Mouse (Mus musculus) intestine, postnatal 0 days (tissue): ENCODE results near the gene Retsat. TPM values are rescaled to one million over a fixed set of nuclear protein-coding genes. Genes with fewer than 3 reads are reported as not detected.

Experiments used
- ATAC-seq: fragments of 200-750 bp; cut with Nextera tagmentation; 2 replicates; pipeline ENCODE4 v1.8.0; 2017; ENCODE audit warnings: mild to moderate bottlenecking, moderate TSS enrichment, moderate library complexity
- H3K27ac ChIP-seq: fragments of 300-500 bp; sonication (generic); 2 replicates; pipeline ENCODE4 v1.5.1; 2014; ENCODE audit warnings: mild to moderate bottlenecking, low read depth, low read length, moderate library complexity
- H3K27me3 ChIP-seq: fragments of 300-500 bp; sonication (generic); replicated peaks from 2 replicates; pipeline ENCODE4 v1.6.1; 2014; ENCODE audit warnings: low read length, mixed read lengths; ENCODE audit not compliant: control insufficient read depth, insufficient read depth
- H3K36me3 ChIP-seq: fragments of 300-500 bp; sonication (generic); 2 replicates; pipeline ENCODE4 v1.6.1; 2014; ENCODE audit warnings: mild to moderate bottlenecking, moderate library complexity; ENCODE audit not compliant: control insufficient read depth, insufficient read depth
- H3K4me1 ChIP-seq: fragments of 300-500 bp; sonication (generic); replicated peaks from 2 replicates; pipeline ENCODE4 v1.6.1; 2014; ENCODE audit warnings: antibody characterized with exemption, low read length, mixed read lengths; ENCODE audit not compliant: control insufficient read depth, insufficient read depth
- H3K4me2 ChIP-seq: fragments of 300-500 bp; sonication (generic); replicated peaks from 2 replicates; pipeline ENCODE4 v1.6.1; 2014; ENCODE audit warnings: low read depth, mild to moderate bottlenecking, moderate library complexity
- H3K4me3 ChIP-seq: fragments of 300-500 bp; sonication (generic); 2 replicates; pipeline ENCODE4 v1.5.1; 2014; ENCODE audit warnings: low read depth, low read length
- H3K9ac ChIP-seq: fragments of 300-500 bp; sonication (generic); 2 replicates; pipeline ENCODE4 v1.6.1; 2014; ENCODE audit warnings: mild to moderate bottlenecking, low read depth, low read length
- H3K9me3 ChIP-seq: fragments of 300-500 bp; sonication (generic); 2 replicates; pipeline ENCODE4 v1.6.1; 2016; ENCODE audit warnings: mixed run types; ENCODE audit not compliant: control insufficient read depth
- CTCF ChIP-seq: sonication (generic); IDR thresholded peaks from 2 replicates; pipeline ENCODE4 v1.5.1; 2016; ENCODE audit warnings: low read depth, mild to moderate bottlenecking, control low read depth, antibody characterized with exemption, moderate library complexity
- WGBS: fragments of 180-500 bp; shearing (Covaris S2); extraction: QIAGEN DNeasy Blood & Tissue Kit; methylation state at CpG from one replicate; pipeline ENCODE4 v1.1.7; 2014; 5-methylcytosine and 5-hydroxymethylcytosine counted together
- polyA plus RNA-seq: library from polyadenylated mRNA; unstranded; fragments of >200 nt; fragmentation: Nextera tagmentation; extraction: Ambion mirVana; gene quantifications from 2 replicates; pipeline ENCODE4 v1.2.1, GENCODE M21; 2015

Retsat gene
- polyA plus RNA-seq, result 24.6 and 26.4 TPM in 2 replicates

- WGBS, result under 1% methylated on average over 38 of the region's 38 CpGs
- H3K4me1 ChIP-seq, result peaks cover 3% of the 10 kb centered on the region; the same call in 1 of the 2 replicates
- H3K27me3 ChIP-seq, result no peaks in the 10 kb centered on the region
- H3K27ac ChIP-seq, result peak within 1 kb of the TSS; percentile 62
- peak; percentile 86 for ATAC-seq
- peak within 1 kb of the TSS; percentile 51 for H3K9ac ChIP-seq
- H3K4me3 ChIP-seq, result peak within 1 kb of the TSS; percentile 61
- H3K9me3 ChIP-seq, result no peaks in the 10 kb centered on the region
- peaks cover 4% of the 10 kb centered on the region; the same call in 1 of the 2 replicates for H3K36me3 ChIP-seq
- peak within 1 kb of the TSS; percentile 72 for H3K4me2 ChIP-seq
- TF ChIP-seq CTCF, result no peak
Observed at GRCm38 (mm10) chr6:72597956-72598753, at the start of gene Retsat, which contains the start of gene Elmod3. Retsat (plus strand) TSS chr6:72598475. Elmod3 (minus strand) TSS chr6:72598413.

- Histone ChIP-seq H3K4me3 (no peak overlapping the region), H3K27me3 (no peaks in the 10 kb centered on the region), H3K4me2 (peak overlapping the region; percentile 44), H3K36me3 (no peaks in the 10 kb centered on the region), H3K4me1 (peaks cover 19% of the 10 kb centered on the region), H3K9me3 (no peaks in the 10 kb centered on the region), H3K27ac (no peak overlapping the region), H3K9ac (no peak overlapping the region)
- no peak for TF ChIP-seq CTCF
- peak; percentile 26; the same call in 1 of the 2 replicates for ATAC-seq
- 41% methylated on average over 9 of the region's 9 CpGs for WGBS
Observed at GRCm38 (mm10) chr6:72549041-72549580, 49.2 kb upstream of the Retsat start.

DNA sequence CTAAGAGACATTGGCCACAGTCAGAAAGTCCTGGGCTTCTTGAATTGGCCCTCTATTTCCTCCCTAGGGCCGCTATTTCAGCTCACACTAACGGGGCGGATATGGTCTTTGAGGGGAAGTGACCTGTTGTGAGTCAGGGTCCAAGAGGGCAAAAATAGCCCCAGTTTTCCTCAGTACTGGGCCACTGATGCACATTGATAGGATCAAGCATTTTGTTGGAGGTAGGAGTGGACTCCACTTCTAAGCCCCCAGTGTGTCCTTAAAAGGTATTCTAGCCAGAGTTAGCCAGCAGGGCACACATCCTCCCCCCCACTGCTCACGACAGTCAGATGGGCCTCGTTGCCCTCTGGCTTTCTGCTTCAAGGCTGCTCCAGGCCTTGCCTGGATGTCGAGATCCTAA lies 48.2 kb upstream of the Retsat start:
- no peak for ATAC-seq
- H3K36me3 ChIP-seq, result no peaks in the 10 kb centered on the region
- H3K27ac ChIP-seq, result no peak overlapping the region
- no peak overlapping the region for H3K4me3 ChIP-seq
- H3K9me3 ChIP-seq, result no peaks in the 10 kb centered on the region
- H3K4me2 ChIP-seq, result 0 out of 2 replicates have a peak overlapping the region, but pooled peaks have one; percentile 44
- H3K27me3 ChIP-seq, result no peaks in the 10 kb centered on the region
- no peak for TF ChIP-seq CTCF
- 65% methylated on average over 6 of the region's 6 CpGs for WGBS
- H3K9ac ChIP-seq, result no peak overlapping the region
- H3K4me1 ChIP-seq, result peaks cover 19% of the 10 kb centered on the region

DNA sequence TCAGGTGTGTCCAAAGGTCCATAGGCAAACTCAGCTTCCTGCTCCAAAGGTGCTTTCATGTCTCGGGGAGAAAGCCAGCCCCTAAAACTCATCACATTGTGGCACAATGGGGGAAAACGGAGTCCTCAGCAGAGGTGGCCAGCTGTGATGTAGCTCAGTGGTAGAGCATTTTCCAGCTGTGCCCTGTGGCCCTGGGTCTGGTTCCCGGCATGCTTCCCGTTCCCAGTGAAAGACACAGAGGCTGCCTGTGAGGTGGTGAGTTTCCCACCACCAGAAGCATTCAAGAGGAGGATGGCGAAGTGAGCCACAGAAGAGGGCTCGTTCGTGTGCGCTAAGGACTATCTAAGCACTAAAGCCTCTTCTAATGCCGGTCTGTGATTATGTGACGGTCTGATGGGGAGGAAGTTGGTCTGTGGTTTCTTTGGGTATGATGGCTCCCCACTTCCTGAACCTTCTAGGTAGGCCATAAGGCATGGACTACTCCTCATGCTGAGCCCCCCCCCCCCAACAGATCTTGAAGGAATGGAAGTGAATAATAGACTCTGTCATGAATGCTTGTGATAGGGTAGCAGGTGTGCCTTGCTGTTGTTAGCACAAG lies 47.7 kb upstream of the Retsat start:
- H3K4me2 ChIP-seq, result no peak overlapping the region
- no peak overlapping the region for H3K27ac ChIP-seq
- ATAC-seq, result no peak
- H3K27me3 ChIP-seq, result no peaks in the 10 kb centered on the region
- no peak for TF ChIP-seq CTCF
- no peak overlapping the region for H3K4me3 ChIP-seq
- H3K9me3 ChIP-seq, result no peaks in the 10 kb centered on the region
- H3K4me1 ChIP-seq, result peaks cover 19% of the 10 kb centered on the region
- no peak overlapping the region for H3K9ac ChIP-seq
- 81% methylated on average over 10 of the region's 10 CpGs for WGBS
- H3K36me3 ChIP-seq, result no peaks in the 10 kb centered on the region

- no peaks in the 10 kb centered on the region; the same call in 1 of the 2 replicates for H3K36me3 ChIP-seq
- peak overlapping the region; percentile 66 for H3K27ac ChIP-seq
- WGBS, result 17% methylated on average over 27 of the region's 27 CpGs
- H3K27me3 ChIP-seq, result no peaks in the 10 kb centered on the region
- peak overlapping the region; percentile 37 for H3K4me3 ChIP-seq
- peak; percentile 41 for TF ChIP-seq CTCF
- H3K9ac ChIP-seq, result peak overlapping the region; percentile 40; the same call in 1 of the 2 replicates
- ATAC-seq, result peak; percentile 66
- peaks cover 19% of the 10 kb centered on the region for H3K4me1 ChIP-seq
- no peaks in the 10 kb centered on the region for H3K9me3 ChIP-seq
- H3K4me2 ChIP-seq, result peak overlapping the region; percentile 59
Observed at GRCm38 (mm10) chr6:72552171-72553078, 45.9 kb upstream of the Retsat start.
